Mouse (Mus musculus): ENCODE results near the gene Rabepk. TPM values are rescaled to one million over a fixed set of nuclear protein-coding genes. Genes with fewer than 3 reads are reported as not detected.

Rabepk gene
- polyA plus RNA-seq, 1 experiment from 2014 or later, result 24.5 TPM

DNA sequence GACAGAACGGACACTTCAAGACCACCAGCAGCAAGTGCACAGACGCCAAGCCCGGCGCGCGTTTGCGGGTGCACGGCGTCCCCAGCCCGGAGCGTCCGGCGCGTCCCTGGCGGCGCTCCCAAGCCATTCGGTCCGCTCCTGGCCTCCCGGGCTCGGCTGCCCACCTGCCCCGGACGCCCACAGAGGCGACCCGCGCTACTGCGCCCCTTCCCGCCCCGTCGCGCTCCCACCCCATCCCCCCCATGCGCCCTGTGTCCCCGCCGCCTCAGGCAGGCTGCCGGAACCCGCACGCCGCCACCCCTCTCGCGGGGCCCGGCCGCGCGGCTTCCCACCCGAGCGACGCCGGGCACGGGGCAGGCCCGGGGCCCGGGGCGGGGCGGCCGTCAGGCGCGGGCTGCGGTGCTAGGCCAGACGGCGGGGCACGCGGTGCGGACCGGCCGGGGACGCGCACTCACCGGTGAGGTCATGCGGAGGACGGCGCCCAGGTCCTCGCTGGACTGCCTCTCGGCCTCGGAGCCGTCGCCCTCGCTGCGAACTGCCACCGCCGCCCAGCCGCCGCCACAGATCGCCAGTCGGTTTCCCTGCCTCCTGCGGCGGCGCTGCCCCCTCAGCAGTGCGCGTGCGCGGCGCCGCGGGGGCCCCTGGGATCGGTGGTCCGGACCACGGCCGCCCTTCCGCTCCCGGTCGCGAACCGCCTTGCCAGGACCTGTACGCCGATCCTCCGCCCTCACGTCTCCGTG is 45.7 kb downstream of the Rabepk start:
- H3K27ac ChIP-seq, result peak overlapping the region; percentile 96
- peak overlapping the region; percentile 57 for H3K4me2 ChIP-seq
- H3K36me3 ChIP-seq (replicated peaks), result no peaks in the 10 kb centered on the region
- peak; percentile 96 for ATAC-seq (replicated peaks)
- no peaks in the 10 kb centered on the region for H3K27me3 ChIP-seq (replicated peaks)
- no peaks in the 10 kb centered on the region for H3K9me3 ChIP-seq
- peak overlapping the region; percentile 98 for H3K9ac ChIP-seq
- peaks cover 27% of the 10 kb centered on the region for H3K4me1 ChIP-seq
- under 1% methylated on average over 80 of the region's 106 CpGs for WGBS
- H3K4me3 ChIP-seq, result peak overlapping the region; percentile 96

DNA sequence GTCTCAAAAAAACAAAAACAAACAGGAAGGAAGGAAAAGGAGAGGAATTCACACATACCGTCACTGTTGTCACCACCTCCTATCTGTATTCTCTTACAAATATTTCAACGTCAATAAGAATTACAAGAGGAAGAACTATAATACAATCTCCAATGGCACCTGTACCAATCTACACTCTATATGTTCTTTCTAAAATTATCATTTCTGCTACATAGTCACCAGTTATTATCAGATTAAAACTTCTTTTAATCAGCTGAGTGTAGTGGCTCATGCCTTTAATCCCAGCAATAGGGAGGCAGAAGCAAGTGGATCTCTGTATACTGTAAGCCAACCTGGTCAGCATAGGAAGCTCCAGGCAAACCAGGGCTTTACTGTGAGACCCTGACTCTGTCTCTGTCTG is 49.5 kb downstream of the Rabepk start:
- Histone ChIP-seq H3K36me3 (replicated peaks) (no peaks in the 10 kb centered on the region), H3K4me3 (no peak overlapping the region), H3K4me2 (no peak overlapping the region), H3K9ac (no peak overlapping the region), H3K4me1 (peaks cover 26% of the 10 kb centered on the region), H3K27ac (no peak overlapping the region), H3K27me3 (replicated peaks) (no peaks in the 10 kb centered on the region), H3K9me3 (no peaks in the 10 kb centered on the region)
- WGBS, result 82% methylated on average over 2 of the region's 2 CpGs
- no peak for ATAC-seq (replicated peaks)

DNA sequence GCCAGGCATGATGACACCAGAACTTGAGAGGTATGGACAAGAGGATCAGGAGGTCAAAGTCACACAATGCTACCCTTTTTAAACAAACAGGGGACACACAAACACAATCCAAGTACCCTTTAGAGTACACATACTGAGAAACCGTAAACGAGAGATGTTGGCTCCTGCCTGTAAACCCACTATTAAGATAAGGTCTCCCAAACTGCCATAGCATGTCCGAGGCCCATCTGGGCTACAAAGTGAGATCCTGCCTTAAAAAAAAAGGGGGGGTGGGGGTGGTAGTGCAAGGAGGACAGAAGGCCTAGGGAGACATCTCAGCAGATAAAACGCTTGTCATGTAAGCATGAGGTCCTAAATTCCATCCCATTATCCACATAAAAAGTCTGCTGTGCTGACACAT is 51.2 kb downstream of the Rabepk start:
- Histone ChIP-seq H3K4me3 (no peak overlapping the region), H3K27ac (no peak overlapping the region), H3K4me2 (no peak overlapping the region), H3K36me3 (replicated peaks) (no peaks in the 10 kb centered on the region), H3K4me1 (peaks cover 21% of the 10 kb centered on the region), H3K9ac (no peak overlapping the region), H3K27me3 (replicated peaks) (no peaks in the 10 kb centered on the region), H3K9me3 (no peaks in the 10 kb centered on the region)
- ATAC-seq (replicated peaks), result no peak
- WGBS, result 95% methylated on average over 4 of the region's 4 CpGs

DNA sequence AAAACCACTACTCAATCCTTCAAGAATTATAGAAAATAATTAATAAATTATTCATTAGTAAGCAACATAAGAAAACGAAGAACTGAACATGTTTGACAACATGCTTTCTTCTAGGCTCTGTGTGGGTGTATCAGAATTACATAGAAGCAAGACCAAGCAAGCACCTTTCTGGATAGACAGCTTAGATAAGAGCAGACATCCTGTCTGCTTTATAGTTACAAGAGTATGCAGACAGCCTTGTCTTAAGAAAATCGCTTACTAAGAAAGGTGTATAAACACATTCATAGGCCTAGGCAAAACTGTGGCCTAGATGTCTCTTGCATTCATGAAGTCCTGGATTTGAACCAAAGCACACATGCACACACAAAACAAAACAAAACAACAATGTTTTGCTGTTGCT is 54.0 kb downstream of the Rabepk start:
- H3K27ac ChIP-seq, result no peak overlapping the region

DNA sequence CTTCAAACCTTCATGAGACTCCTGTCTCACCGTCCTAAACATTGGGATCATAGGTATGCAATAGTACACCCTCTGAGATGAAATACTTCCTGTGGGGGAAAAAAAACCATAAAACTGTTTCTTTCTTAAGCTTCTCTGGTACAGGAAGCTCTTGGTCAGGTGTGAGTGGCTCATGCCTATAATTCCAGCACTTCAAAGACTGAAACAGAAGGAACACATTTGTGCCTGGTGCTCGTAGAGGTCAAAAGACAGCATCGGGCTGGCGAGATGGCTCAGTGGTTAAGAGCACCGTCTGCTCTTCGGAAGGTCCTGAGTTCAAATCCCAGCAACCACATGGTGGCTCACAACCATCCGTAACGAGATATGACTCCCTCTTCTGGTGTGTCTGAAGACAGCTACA is 55.2 kb downstream of the Rabepk start:
- ATAC-seq (replicated peaks), result no peak
- no peaks in the 10 kb centered on the region for H3K27me3 ChIP-seq (replicated peaks)
- 96% methylated on average over 8 of the region's 8 CpGs for WGBS
- H3K9ac ChIP-seq, result no peak overlapping the region
- no peaks in the 10 kb centered on the region for H3K4me1 ChIP-seq
- H3K4me2 ChIP-seq, result no peak overlapping the region
- no peaks in the 10 kb centered on the region for H3K36me3 ChIP-seq (replicated peaks)
- no peak overlapping the region for H3K27ac ChIP-seq
- no peaks in the 10 kb centered on the region for H3K9me3 ChIP-seq
- H3K4me3 ChIP-seq, result no peak overlapping the region

More for the DNA sequence above, 54.0 kb downstream of the Rabepk start:
- H3K36me3 ChIP-seq (replicated peaks), result no peaks in the 10 kb centered on the region
- no peaks in the 10 kb centered on the region for H3K9me3 ChIP-seq
- ATAC-seq (replicated peaks), result no peak
- H3K4me3 ChIP-seq, result no peak overlapping the region
- WGBS, result over 99% methylated on average over 2 of the region's 2 CpGs
- no peaks in the 10 kb centered on the region for H3K4me1 ChIP-seq
- H3K4me2 ChIP-seq, result no peak overlapping the region
- no peaks in the 10 kb centered on the region for H3K27me3 ChIP-seq (replicated peaks)
- H3K9ac ChIP-seq, result no peak overlapping the region

DNA sequence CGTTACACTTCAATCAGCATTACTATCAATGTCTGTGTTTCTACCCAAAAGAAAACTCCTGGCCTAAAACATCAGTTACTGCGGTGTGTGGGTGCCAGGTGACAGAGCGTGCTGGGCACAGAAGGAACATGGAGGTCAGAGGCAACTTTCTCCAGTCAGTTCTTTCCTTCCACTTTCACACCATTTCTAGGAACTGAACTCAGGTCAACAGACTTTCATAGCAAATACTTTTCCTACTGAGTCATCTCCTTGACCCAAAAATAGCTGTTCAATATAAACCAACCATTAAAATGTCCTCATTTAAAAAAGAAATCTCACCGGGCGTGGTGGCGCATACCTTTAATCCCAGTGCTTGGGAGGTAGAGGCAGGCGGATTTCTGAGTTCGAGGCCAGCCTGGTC is 57.0 kb downstream of the Rabepk start:
- H3K4me3 ChIP-seq, result no peak overlapping the region
- H3K4me1 ChIP-seq, result no peaks in the 10 kb centered on the region
- H3K4me2 ChIP-seq, result no peak overlapping the region
- WGBS, result 95% methylated on average over 8 of the region's 8 CpGs
- no peaks in the 10 kb centered on the region for H3K9me3 ChIP-seq
- no peak for ATAC-seq (replicated peaks)
- H3K27ac ChIP-seq, result no peak overlapping the region
- no peaks in the 10 kb centered on the region for H3K27me3 ChIP-seq (replicated peaks)
- H3K36me3 ChIP-seq (replicated peaks), result no peaks in the 10 kb centered on the region
- no peak overlapping the region for H3K9ac ChIP-seq

DNA sequence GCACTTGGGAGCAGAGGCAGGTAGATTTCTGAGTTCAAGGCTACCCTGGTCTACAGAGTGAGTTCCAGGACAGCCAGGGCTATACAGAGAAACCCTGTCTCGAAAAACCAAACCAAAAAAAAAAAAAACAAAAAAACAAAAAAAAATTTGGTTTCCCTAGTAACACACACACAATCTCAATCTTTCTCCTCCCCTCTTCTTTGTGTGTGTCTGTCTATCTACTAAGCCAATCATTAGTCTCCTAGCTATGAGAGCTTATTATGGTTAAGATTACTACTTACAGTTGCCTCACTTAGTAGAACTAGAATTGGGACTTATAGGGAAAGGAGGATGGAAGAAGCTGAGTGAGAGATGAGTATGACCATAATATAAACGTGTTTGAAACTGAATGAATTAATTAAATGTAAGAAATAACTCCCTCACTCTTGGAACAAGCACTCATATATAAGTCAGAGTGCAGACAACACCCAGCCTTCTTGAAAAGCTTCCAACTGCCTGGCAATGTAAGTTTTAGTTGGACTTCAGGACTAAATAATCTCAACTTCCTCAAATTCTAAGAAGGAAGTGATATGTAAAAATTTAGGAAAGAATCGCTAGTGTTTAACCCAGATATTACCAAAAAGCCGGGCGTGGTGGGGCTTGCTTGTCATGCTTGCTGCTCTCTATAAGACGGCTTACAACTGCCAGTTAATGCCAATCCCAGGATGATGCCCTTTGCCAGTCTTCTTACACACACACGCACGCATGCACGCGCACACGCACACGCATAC is 58.1 kb downstream of the Rabepk start:
- Histone ChIP-seq H3K9ac (no peak overlapping the region), H3K27me3 (replicated peaks) (no peaks in the 10 kb centered on the region), H3K36me3 (replicated peaks) (no peaks in the 10 kb centered on the region), H3K4me2 (no peak overlapping the region), H3K9me3 (no peaks in the 10 kb centered on the region), H3K27ac (no peak overlapping the region), H3K4me1 (no peaks in the 10 kb centered on the region), H3K4me3 (no peak overlapping the region)
- 92% methylated on average over 12 of the region's 12 CpGs for WGBS
- no peak for ATAC-seq (replicated peaks)

DNA sequence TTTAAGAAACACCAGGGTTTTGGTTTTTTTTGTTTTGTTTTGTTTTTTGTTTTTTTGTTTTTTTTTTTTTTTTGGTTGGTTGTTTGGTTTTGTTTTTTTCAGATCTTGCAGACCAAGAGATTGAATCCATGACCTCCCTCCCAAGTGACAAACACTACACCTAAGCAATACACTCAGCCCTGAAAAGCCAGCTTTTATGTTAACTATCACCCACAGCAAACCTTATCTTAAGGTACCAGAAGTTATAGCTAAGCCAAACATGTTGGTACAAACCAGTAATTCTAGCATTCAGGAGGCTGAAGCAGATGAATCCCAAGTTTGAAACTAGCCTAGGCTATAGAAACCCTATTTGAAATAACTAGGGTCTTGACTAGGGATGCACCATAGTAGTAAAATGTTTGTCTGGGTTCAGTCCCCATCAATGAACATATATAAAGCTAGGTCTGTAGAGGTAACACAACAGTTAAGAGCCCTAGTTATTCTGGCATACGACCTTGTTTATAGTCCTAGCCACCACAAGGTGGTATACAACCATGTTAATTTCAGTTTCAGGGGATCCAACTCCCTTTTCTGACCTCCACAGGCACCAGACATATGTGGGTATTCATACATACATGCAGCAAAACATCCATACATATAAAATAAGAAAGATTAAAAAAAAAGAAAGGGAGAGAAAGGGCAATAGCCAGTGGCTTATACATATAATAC is 59.9 kb downstream of the Rabepk start:
- no peak for ATAC-seq (replicated peaks)
- 80% methylated on average over 1 of the region's 1 CpGs for WGBS
- Histone ChIP-seq H3K27me3 (replicated peaks) (no peaks in the 10 kb centered on the region), H3K4me1 (no peaks in the 10 kb centered on the region; the same call in 1 of the 2 replicates), H3K4me3 (no peak overlapping the region), H3K36me3 (replicated peaks) (no peaks in the 10 kb centered on the region), H3K9me3 (no peaks in the 10 kb centered on the region), H3K4me2 (no peak overlapping the region), H3K9ac (no peak overlapping the region), H3K27ac (no peak overlapping the region)

DNA sequence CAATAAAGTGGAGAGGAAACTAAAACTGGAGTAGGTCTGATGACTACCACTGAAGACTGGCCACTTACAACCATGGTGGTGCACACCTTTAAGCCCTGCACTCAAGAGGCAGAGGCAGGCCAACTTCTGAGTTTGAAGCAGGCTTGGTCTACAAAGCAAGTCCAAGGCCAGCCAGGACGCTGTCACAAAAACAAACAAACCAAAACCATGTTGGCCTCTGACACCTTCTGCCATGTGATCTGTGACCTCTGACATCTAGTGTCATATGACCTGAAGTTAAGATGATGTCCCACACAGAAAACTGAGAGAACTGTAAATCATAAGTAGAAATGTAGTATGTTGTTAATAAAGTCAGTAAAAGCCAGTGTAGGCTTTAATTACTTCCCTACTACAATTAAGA is 61.8 kb downstream of the Rabepk start:
- Histone ChIP-seq H3K4me3 (no peak overlapping the region), H3K9me3 (no peaks in the 10 kb centered on the region), H3K9ac (no peak overlapping the region), H3K36me3 (replicated peaks) (no peaks in the 10 kb centered on the region), H3K4me1 (no peaks in the 10 kb centered on the region; the same call in 1 of the 2 replicates), H3K27me3 (replicated peaks) (no peaks in the 10 kb centered on the region), H3K4me2 (no peak overlapping the region), H3K27ac (no peak overlapping the region)
- WGBS, result 81% methylated on average over 1 of the region's 1 CpGs
- ATAC-seq (replicated peaks), result no peak

DNA sequence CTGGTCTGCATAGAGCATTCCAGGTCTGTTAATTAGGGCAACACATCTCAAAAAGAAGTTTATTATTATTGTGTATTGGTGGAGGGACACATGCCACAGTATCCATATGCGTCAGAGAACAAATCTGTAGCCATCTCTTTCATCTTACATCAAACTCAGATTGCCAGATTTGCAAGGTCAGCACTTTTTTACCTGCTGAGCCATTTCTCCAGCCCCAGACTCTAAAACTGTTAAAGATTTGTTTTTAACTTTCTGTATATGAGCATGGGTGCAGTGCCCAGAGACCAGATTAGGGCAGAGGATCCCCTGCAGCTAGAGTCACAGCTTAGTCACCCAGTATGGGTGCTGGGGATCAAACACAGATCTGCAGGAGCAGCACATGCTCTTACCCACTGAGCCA is 63.1 kb downstream of the Rabepk start:
- no peaks in the 10 kb centered on the region; the same call in 1 of the 2 replicates for H3K4me1 ChIP-seq
- WGBS, result 72% methylated on average over 1 of the region's 1 CpGs
- no peak overlapping the region for H3K4me3 ChIP-seq
- no peak overlapping the region for H3K27ac ChIP-seq
- H3K27me3 ChIP-seq (replicated peaks), result no peaks in the 10 kb centered on the region
- ATAC-seq (replicated peaks), result no peak
- H3K9me3 ChIP-seq, result no peaks in the 10 kb centered on the region
- no peaks in the 10 kb centered on the region for H3K36me3 ChIP-seq (replicated peaks)
- H3K4me2 ChIP-seq, result no peak overlapping the region
- no peak overlapping the region for H3K9ac ChIP-seq

Data from midbrain, embryonic 15.5 days (tissue).